Comparison of ENCODE assay signal across 10 mouse cellular contexts in the genomic region with DNA sequence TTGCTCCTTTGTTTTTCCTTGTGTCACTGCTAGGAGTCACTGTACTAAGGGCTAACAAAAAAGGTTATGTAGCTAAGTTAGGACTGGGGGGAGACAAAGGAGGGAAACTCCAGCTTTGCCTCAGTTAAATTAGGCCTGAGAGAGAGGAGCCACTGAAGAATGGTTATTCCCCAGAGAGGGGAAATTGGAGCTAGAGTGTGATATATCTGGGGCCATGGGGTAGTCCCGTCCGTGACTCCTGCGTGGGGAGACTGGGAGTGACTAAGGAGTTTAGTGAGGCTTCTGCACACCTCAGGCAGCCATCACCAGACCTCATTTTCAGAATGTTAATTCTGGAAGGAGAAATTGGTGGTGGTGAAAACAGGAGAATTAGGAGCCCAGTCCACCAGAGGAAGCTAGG. TPM values are rescaled to one million over a fixed set of nuclear protein-coding genes. Genes with fewer than 3 reads are reported as not detected.
DNase-seq lines count a peak whose midpoint lies in the region; ATAC-seq and TF ChIP-seq lines count a peak whose summit lies in the region.
"Had no signal": no experiment of that assay in that cellular context is flagged by ENCODE, and none has a peak within 500 bp of the region (broad histone marks: within the 10 kb centered on the region; RNA-seq: fewer than 3 reads in every experiment).

No protein-coding gene starts in this region.

- DNase-seq in kidney, postnatal 4 days, result no peak
- no peak for DNase-seq in midbrain, postnatal 0 days (ENCODE audit: low spot score)
- DNase-seq in embryo, embryonic 10 days (ENCODE audit: low spot score), result no peak
- DNase-seq in adrenal gland, adult 18-20 months (ENCODE audit: low spot score in 2 of 2), result no peak
- no peak for DNase-seq in ovary, postnatal 14 days (ENCODE audit: low spot score)

- no peak for ATAC-seq in kidney, embryonic 15.5 days (replicated peaks; ENCODE audit: low FRiP score)
- ATAC-seq in embryonic facial prominence, embryonic 15.5 days (ENCODE audit: insufficient number of reproducible peaks, low FRiP score, low TSS enrichment, low read depth), result no peak
- no peak for ATAC-seq in intestine, embryonic 16.5 days
- ATAC-seq in midbrain, postnatal 0 days (ENCODE audit: low FRiP score), result no peak

- no peaks in the 10 kb centered on the region for H3K27me3 ChIP-seq in kidney, embryonic 15.5 days
- H3K27me3 ChIP-seq in embryonic facial prominence, embryonic 15.5 days, result no peaks in the 10 kb centered on the region
- H3K27me3 ChIP-seq in intestine, embryonic 16.5 days (replicated peaks; ENCODE audit: control insufficient read depth, insufficient read depth, low read length), result no peaks in the 10 kb centered on the region
- H3K27me3 ChIP-seq in midbrain, postnatal 0 days (ENCODE audit: insufficient read depth, low read length), result no peaks in the 10 kb centered on the region

- H3K9me3 ChIP-seq in kidney, embryonic 15.5 days (replicated peaks), result no peaks in the 10 kb centered on the region
- H3K9me3 ChIP-seq in embryonic facial prominence, embryonic 15.5 days (replicated peaks), result no peaks in the 10 kb centered on the region
- H3K9me3 ChIP-seq in intestine, embryonic 16.5 days (ENCODE audit: control insufficient read depth, low read length), result no peaks in the 10 kb centered on the region
- no peaks in the 10 kb centered on the region for H3K9me3 ChIP-seq in midbrain, postnatal 0 days (ENCODE audit: low read length)
- H3K9me3 ChIP-seq: G1E had no signal

- TF ChIP-seq CTCF in midbrain, postnatal 0 days (IDR thresholded peaks at IDR 0.05), result 0 out of 2 replicates have a peak, but pooled peaks have one; percentile 7

- H3K4me1 ChIP-seq in kidney, embryonic 15.5 days, result peaks cover 22% of the 10 kb centered on the region
- H3K4me1 ChIP-seq in embryonic facial prominence, embryonic 15.5 days, result peaks cover 21% of the 10 kb centered on the region
- peaks cover 14% of the 10 kb centered on the region for H3K4me1 ChIP-seq in intestine, embryonic 16.5 days (ENCODE audit: control insufficient read depth, insufficient read depth, low read length)
- peaks cover 8% of the 10 kb centered on the region; the same call in 1 of the 2 replicates for H3K4me1 ChIP-seq in midbrain, postnatal 0 days (ENCODE audit: insufficient read depth, low read length)

- 67% methylated on average over 3 of the region's 3 CpGs for WGBS in kidney, embryonic 15.5 days
- 56% methylated on average over 3 of the region's 3 CpGs for WGBS in embryonic facial prominence, embryonic 15.5 days
- 78% methylated on average over 3 of the region's 3 CpGs for WGBS in intestine, embryonic 16.5 days
- WGBS in midbrain, postnatal 0 days, result 89% methylated on average over 3 of the region's 3 CpGs

- 0 out of 2 replicates have a peak overlapping the region, but pooled peaks have one; percentile 67 for H3K9ac ChIP-seq in kidney, embryonic 15.5 days
- no peak overlapping the region for H3K9ac ChIP-seq in embryonic facial prominence, embryonic 15.5 days
- peak overlapping the region; percentile 82 for H3K9ac ChIP-seq in intestine, embryonic 16.5 days (ENCODE audit: low read depth, low read length)
- no peak overlapping the region for H3K9ac ChIP-seq in midbrain, postnatal 0 days (replicated peaks; ENCODE audit: low read length, poor library complexity, severe bottlenecking)

- no peak overlapping the region; the same call in 1 of the 2 replicates for H3K27ac ChIP-seq in kidney, embryonic 15.5 days
- H3K27ac ChIP-seq in embryonic facial prominence, embryonic 15.5 days (replicated peaks), result peak overlapping the region; percentile 90
- no peak overlapping the region for H3K27ac ChIP-seq in intestine, embryonic 16.5 days (ENCODE audit: low read length)
- H3K27ac ChIP-seq in midbrain, postnatal 0 days (ENCODE audit: low read depth, low read length), result no peak overlapping the region

- H3K36me3 ChIP-seq in kidney, embryonic 15.5 days, result peaks cover 26% of the 10 kb centered on the region
- peaks cover 22% of the 10 kb centered on the region for H3K36me3 ChIP-seq in embryonic facial prominence, embryonic 15.5 days
- H3K36me3 ChIP-seq in intestine, embryonic 16.5 days (ENCODE audit: control insufficient read depth, insufficient read depth, low read length), result no peaks in the 10 kb centered on the region
- H3K36me3 ChIP-seq in midbrain, postnatal 0 days (ENCODE audit: insufficient read depth, low read length), result peaks cover 13% of the 10 kb centered on the region

- H3K4me3 ChIP-seq in kidney, embryonic 15.5 days (replicated peaks), result peak overlapping the region; percentile 85
- peak overlapping the region; percentile 59 for H3K4me3 ChIP-seq in embryonic facial prominence, embryonic 15.5 days (replicated peaks)
- peak overlapping the region; percentile 92 for H3K4me3 ChIP-seq in intestine, embryonic 16.5 days (ENCODE audit: low read length)
- peak overlapping the region; percentile 91 for H3K4me3 ChIP-seq in midbrain, postnatal 0 days (ENCODE audit: low read depth, low read length)

- peak overlapping the region; percentile 87 for H3K4me2 ChIP-seq in kidney, embryonic 15.5 days
- peak overlapping the region; percentile 56 for H3K4me2 ChIP-seq in embryonic facial prominence, embryonic 15.5 days (replicated peaks)
- peak overlapping the region; percentile 92 for H3K4me2 ChIP-seq in intestine, embryonic 16.5 days (ENCODE audit: low read depth, low read length)
- peak overlapping the region; percentile 86 for H3K4me2 ChIP-seq in midbrain, postnatal 0 days (ENCODE audit: low read depth, low read length, poor library complexity, severe bottlenecking)

RNA-seq across cellular contexts. Expression of a gene that starts 1.6 kb away (rescaled TPM):
- 33.3 and 37.7 TPM in 2 replicates for polyA plus RNA-seq in kidney, embryonic 15.5 days (2015; fragmentation: Nextera tagmentation; extraction: Ambion mirVana)
- polyA plus RNA-seq in embryonic facial prominence, embryonic 15.5 days (2015; fragmentation: Nextera tagmentation; extraction: Ambion mirVana), result 80.0 and 82.7 TPM in 2 replicates
- 22.4 and 23.9 TPM in 2 replicates for polyA plus RNA-seq in intestine, embryonic 16.5 days (2015; fragmentation: Nextera tagmentation; extraction: Ambion mirVana)
- 14.9 and 15.0 TPM in 2 replicates for total RNA-seq in midbrain, postnatal 0 days (2014; rRNA removed)
- 9.8 and 10.2 TPM in 2 replicates for polyA plus RNA-seq in midbrain, postnatal 0 days (2015; fragmentation: Nextera tagmentation; extraction: Ambion mirVana)
- 10 to 100 TPM; 16.0 to 23.5 TPM for total RNA-seq in adrenal gland, adult 18-20 months (2021)

RNA-seq across cellular contexts. Expression of a gene that starts 1.8 kb away (rescaled TPM):
- 35.4 and 35.6 TPM in 2 replicates for polyA plus RNA-seq in kidney, embryonic 15.5 days (2015; fragmentation: Nextera tagmentation; extraction: Ambion mirVana)
- 32.0 and 35.5 TPM in 2 replicates for polyA plus RNA-seq in embryonic facial prominence, embryonic 15.5 days (2015; fragmentation: Nextera tagmentation; extraction: Ambion mirVana)
- polyA plus RNA-seq in intestine, embryonic 16.5 days (2015; fragmentation: Nextera tagmentation; extraction: Ambion mirVana), result 26.3 and 27.3 TPM in 2 replicates
- 13.6 and 30.0 TPM in 2 replicates for total RNA-seq in midbrain, postnatal 0 days (2014; rRNA removed)
- 20.1 and 22.1 TPM in 2 replicates for polyA plus RNA-seq in midbrain, postnatal 0 days (2015; fragmentation: Nextera tagmentation; extraction: Ambion mirVana)
- total RNA-seq in adrenal gland, adult 18-20 months (2021), result 10 to 100 TPM; 22.8 to 33.3 TPM

RNA-seq across cellular contexts. Expression of a gene that starts 16.3 kb away (rescaled TPM):
- 0.19 TPM in 1 of 2 replicates, not detected in the other for polyA plus RNA-seq in kidney, embryonic 15.5 days (2015; fragmentation: Nextera tagmentation; extraction: Ambion mirVana)
- 0.12 and 0.13 TPM in 2 replicates for polyA plus RNA-seq in embryonic facial prominence, embryonic 15.5 days (2015; fragmentation: Nextera tagmentation; extraction: Ambion mirVana)
- not detected in 2 replicates for polyA plus RNA-seq in intestine, embryonic 16.5 days (2015; fragmentation: Nextera tagmentation; extraction: Ambion mirVana)
- 0.11 TPM in 1 of 2 replicates, not detected in the other for total RNA-seq in midbrain, postnatal 0 days (2014; rRNA removed)
- 0.43 and 0.83 TPM in 2 replicates for polyA plus RNA-seq in midbrain, postnatal 0 days (2015; fragmentation: Nextera tagmentation; extraction: Ambion mirVana)
- not detected for total RNA-seq in adrenal gland, adult 18-20 months (2021)
- total RNA-seq: G1E; gastrocnemius, postnatal 14 days had no signal
- polyA plus RNA-seq: G1E had no signal

RNA-seq across cellular contexts. Expression of a gene that starts 20.9 kb away (rescaled TPM):
- 13.3 TPM in 2 replicates for polyA plus RNA-seq in kidney, embryonic 15.5 days (2015; fragmentation: Nextera tagmentation; extraction: Ambion mirVana)
- polyA plus RNA-seq in embryonic facial prominence, embryonic 15.5 days (2015; fragmentation: Nextera tagmentation; extraction: Ambion mirVana), result 0.05 and 0.20 TPM in 2 replicates
- polyA plus RNA-seq in intestine, embryonic 16.5 days (2015; fragmentation: Nextera tagmentation; extraction: Ambion mirVana), result 0.28 and 0.60 TPM in 2 replicates
- 2.7 and 4.5 TPM in 2 replicates for total RNA-seq in midbrain, postnatal 0 days (2014; rRNA removed)
- polyA plus RNA-seq in midbrain, postnatal 0 days (2015; fragmentation: Nextera tagmentation; extraction: Ambion mirVana), result 0.75 and 0.77 TPM in 2 replicates
- total RNA-seq in adrenal gland, adult 18-20 months (2021), result under 1 TPM in 1 of 2 experiments, not detected in 1; 0.06 TPM
- polyA plus RNA-seq: G1E had no signal

RNA-seq across cellular contexts. Expression of a gene that starts 39.2 kb away (rescaled TPM):
- polyA plus RNA-seq in kidney, embryonic 15.5 days (2015; fragmentation: Nextera tagmentation; extraction: Ambion mirVana), result 135 and 141 TPM in 2 replicates
- 213 and 230 TPM in 2 replicates for polyA plus RNA-seq in embryonic facial prominence, embryonic 15.5 days (2015; fragmentation: Nextera tagmentation; extraction: Ambion mirVana)
- polyA plus RNA-seq in intestine, embryonic 16.5 days (2015; fragmentation: Nextera tagmentation; extraction: Ambion mirVana), result 92.4 and 100 TPM in 2 replicates
- total RNA-seq in midbrain, postnatal 0 days (2014; rRNA removed), result 66.3 and 83.1 TPM in 2 replicates
- 196 and 200 TPM in 2 replicates for polyA plus RNA-seq in midbrain, postnatal 0 days (2015; fragmentation: Nextera tagmentation; extraction: Ambion mirVana)
- 10 to 100 TPM; 13.8 to 17.0 TPM for total RNA-seq in adrenal gland, adult 18-20 months (2021)

Comparison
In these comparisons a context has a peak if more than half of its experiments do, and no peak if none do; other contexts are left out.
1. H3K9ac ChIP-seq: peak in kidney, embryonic 15.5 days (single experiment) and intestine, embryonic 16.5 days (single experiment); none in embryonic facial prominence, embryonic 15.5 days (single experiment) and midbrain, postnatal 0 days (single experiment).
2. Peak in every context shown above with its lines, with median percentiles within 50 percentile points of each other: H3K4me2 ChIP-seq and H3K4me3 ChIP-seq.